Mouse (Mus musculus): ENCODE results near the gene Loxl1.

DNA sequence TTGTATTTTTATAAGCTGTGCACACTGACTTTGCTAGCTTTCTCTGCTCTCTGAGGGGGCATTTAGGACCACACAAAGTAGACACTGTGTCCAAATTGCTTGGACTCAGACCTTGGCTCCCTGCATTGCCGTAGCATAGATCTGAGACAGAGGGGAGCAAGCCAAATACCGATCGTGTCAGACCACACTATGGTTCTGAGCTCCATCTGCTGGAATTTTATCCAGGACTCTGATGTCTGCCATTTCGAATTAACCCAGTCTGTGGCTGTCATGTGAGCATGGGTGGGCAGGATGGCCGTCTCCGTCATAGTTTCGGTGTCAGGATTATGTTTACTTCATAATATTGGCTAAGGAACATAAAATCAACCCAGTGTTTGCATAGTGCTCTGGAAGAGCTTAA is 29.6 kb downstream of the Loxl1 start:
- no peak for TF ChIP-seq CTCF (IDR thresholded peaks at IDR 0.05; ENCODE audit: extremely low read depth, insufficient read length, insufficient replicate concordance, low read depth, low read length)
- TF ChIP-seq POLR2A (IDR thresholded peaks at IDR 0.05; ENCODE audit: low read depth, low read length), result no peak

All from small intestine, adult 2 months (tissue).